Mouse (Mus musculus) hindbrain, embryonic 11.5 days (tissue): ENCODE measurements around the gene Ncapd2. TPM values are rescaled to one million over a fixed set of nuclear protein-coding genes. Genes with fewer than 3 reads are reported as not detected.

ENCODE experiments used
- ATAC-seq: fragments of 200-750 bp; cut with Nextera tagmentation; 2 replicates; pipeline ENCODE4 v1.8.0; 2017; ENCODE audit warnings: mild to moderate bottlenecking, moderate TSS enrichment, moderate library complexity; ENCODE audit not compliant: low FRiP score
- DNase-seq: peaks from one replicate; pipeline ENCODE4 v3.0.0-alpha.2; 2015; ENCODE audit warnings: low spot score
- H3K27ac ChIP-seq: fragments of 300-500 bp; sonication (generic); 2 replicates; pipeline ENCODE4 v1.5.1; 2014; ENCODE audit warnings: mild to moderate bottlenecking, low read depth, low read length
- H3K27me3 ChIP-seq: fragments of 300-500 bp; sonication (generic); 2 replicates; pipeline ENCODE4 v1.6.1; 2014; ENCODE audit warnings: mild to moderate bottlenecking, low read length, moderate library complexity, mixed read lengths; ENCODE audit not compliant: control insufficient read depth, insufficient read depth
- H3K36me3 ChIP-seq: fragments of 300-500 bp; sonication (generic); 2 replicates; pipeline ENCODE4 v1.6.1; 2014; ENCODE audit warnings: mild to moderate bottlenecking, low read length, moderate library complexity, mixed read lengths; ENCODE audit not compliant: control insufficient read depth, insufficient read depth
- H3K4me1 ChIP-seq: fragments of 300-500 bp; sonication (generic); replicated peaks from 2 replicates; pipeline ENCODE4 v1.6.1; 2014; ENCODE audit warnings: low read length, mixed read lengths; ENCODE audit not compliant: control insufficient read depth, insufficient read depth
- H3K4me2 ChIP-seq: fragments of 300-500 bp; sonication (generic); replicated peaks from 2 replicates; pipeline ENCODE4 v1.6.1; 2014; ENCODE audit warnings: mild to moderate bottlenecking, low read depth, low read length
- H3K4me3 ChIP-seq: fragments of 300-500 bp; sonication (generic); 2 replicates; pipeline ENCODE4 v1.5.1; 2014; ENCODE audit warnings: low read depth, low read length
- H3K9ac ChIP-seq: fragments of 300-500 bp; sonication (generic); 2 replicates; pipeline ENCODE4 v1.6.1; 2014; ENCODE audit warnings: low read depth, low read length
- H3K9me3 ChIP-seq: fragments of 300-500 bp; sonication (generic); 2 replicates; pipeline ENCODE4 v1.6.1; 2016; ENCODE audit warnings: low read length; ENCODE audit not compliant: control insufficient read depth
- WGBS: fragments of 180-500 bp; shearing (Covaris S2); extraction: QIAGEN DNeasy Blood & Tissue Kit; methylation state at CpG from one replicate; pipeline ENCODE4 v1.1.7; 2014; 5-methylcytosine and 5-hydroxymethylcytosine counted together
- polyA plus RNA-seq: library from polyadenylated mRNA; unstranded; fragments of >200 nt; fragmentation: Nextera tagmentation; extraction: Ambion mirVana; gene quantifications from 2 replicates; pipeline ENCODE4 v1.2.1, GENCODE M21; 2014

Gene Ncapd2
- polyA plus RNA-seq, 1 experiment from 2014 or later = 110 TPM

- 84% methylated on average over 5 of the region's 5 CpGs for WGBS
- Histone ChIP-seq H3K27me3 (no peaks in the 10 kb centered on the region), H3K9me3 (no peaks in the 10 kb centered on the region), H3K9ac (no peak overlapping the region), H3K4me1 (no peaks in the 10 kb centered on the region), H3K4me3 (no peak overlapping the region), H3K36me3 (peaks cover 31% of the 10 kb centered on the region), H3K4me2 (no peak overlapping the region), H3K27ac (no peak overlapping the region)
- no peak for ATAC-seq
- DNase-seq = no peak
Measured at GRCm38 (mm10) chr6:125182133-125182532, 9.4 kb downstream of the Ncapd2 start.

- ATAC-seq = no peak
- no peak for DNase-seq
- H3K4me1 ChIP-seq = no peaks in the 10 kb centered on the region
- no peaks in the 10 kb centered on the region for H3K27me3 ChIP-seq
- no peak overlapping the region for H3K27ac ChIP-seq
- H3K4me2 ChIP-seq = no peak overlapping the region
- H3K9me3 ChIP-seq = no peaks in the 10 kb centered on the region
- H3K4me3 ChIP-seq = no peak overlapping the region
- peaks cover 29% of the 10 kb centered on the region for H3K36me3 ChIP-seq
- WGBS = 97% methylated on average over 7 of the region's 7 CpGs
- H3K9ac ChIP-seq = no peak overlapping the region
Measured at GRCm38 (mm10) chr6:125179601-125180000, 11.9 kb downstream of the Ncapd2 start.

GRCm38 (mm10) chr6:125175469-125175868, 16.0 kb downstream of the Ncapd2 start:
- Histone ChIP-seq H3K4me2 (no peak overlapping the region), H3K4me1 (no peaks in the 10 kb centered on the region), H3K27ac (no peak overlapping the region), H3K36me3 (peaks cover 38% of the 10 kb centered on the region), H3K27me3 (no peaks in the 10 kb centered on the region), H3K4me3 (no peak overlapping the region), H3K9me3 (no peaks in the 10 kb centered on the region), H3K9ac (no peak overlapping the region)
- WGBS = 91% methylated on average over 5 of the region's 5 CpGs
- ATAC-seq (no peak), DNase-seq (no peak)

GRCm38 (mm10) chr6:125173256-125173655, 18.2 kb downstream of the Ncapd2 start:
- Histone ChIP-seq H3K9me3 (no peaks in the 10 kb centered on the region), H3K9ac (no peak overlapping the region), H3K27ac (no peak overlapping the region), H3K4me2 (no peak overlapping the region), H3K36me3 (peaks cover 37% of the 10 kb centered on the region), H3K4me1 (no peaks in the 10 kb centered on the region), H3K4me3 (no peak overlapping the region), H3K27me3 (no peaks in the 10 kb centered on the region)
- 96% methylated on average over 7 of the region's 7 CpGs for WGBS
- DNase-seq (no peak), ATAC-seq (no peak)

GRCm38 (mm10) chr6:125172474-125172873, 19.0 kb downstream of the Ncapd2 start:
- H3K36me3 ChIP-seq = peaks cover 41% of the 10 kb centered on the region
- no peak overlapping the region for H3K4me2 ChIP-seq
- no peak overlapping the region for H3K9ac ChIP-seq
- no peaks in the 10 kb centered on the region for H3K27me3 ChIP-seq
- 98% methylated on average over 2 of the region's 2 CpGs for WGBS
- H3K9me3 ChIP-seq = no peaks in the 10 kb centered on the region
- no peak overlapping the region for H3K27ac ChIP-seq
- no peak for ATAC-seq
- no peak for DNase-seq
- H3K4me1 ChIP-seq = 0 out of 2 replicates have a peak, but pooled peaks cover under 1% of the 10 kb centered on the region
- H3K4me3 ChIP-seq = no peak overlapping the region

- Histone ChIP-seq H3K27ac (no peak overlapping the region), H3K4me2 (no peak overlapping the region), H3K9ac (no peak overlapping the region), H3K27me3 (no peaks in the 10 kb centered on the region), H3K36me3 (peaks cover 35% of the 10 kb centered on the region), H3K4me1 (peaks cover 16% of the 10 kb centered on the region), H3K4me3 (no peak overlapping the region), H3K9me3 (no peaks in the 10 kb centered on the region)
- 90% methylated on average over 6 of the region's 6 CpGs for WGBS
- DNase-seq = no peak
- ATAC-seq = no peak
Measured at GRCm38 (mm10) chr6:125170194-125170593, 21.3 kb downstream of the Ncapd2 start.

- Histone ChIP-seq H3K27me3 (no peaks in the 10 kb centered on the region), H3K4me2 (no peak overlapping the region), H3K4me3 (no peak overlapping the region), H3K27ac (no peak overlapping the region), H3K9me3 (no peaks in the 10 kb centered on the region), H3K36me3 (peaks cover 22% of the 10 kb centered on the region), H3K9ac (no peak overlapping the region), H3K4me1 (peaks cover 26% of the 10 kb centered on the region)
- ATAC-seq = no peak
- DNase-seq = no peak
- WGBS = 92% methylated on average over 14 of the region's 14 CpGs
Measured at GRCm38 (mm10) chr6:125168086-125168485, 23.4 kb downstream of the Ncapd2 start.

- Histone ChIP-seq H3K36me3 (peaks cover 17% of the 10 kb centered on the region), H3K27ac (peak overlapping the region; percentile 91), H3K4me3 (peak overlapping the region; percentile 94; the same call in 1 of the 2 replicates), H3K9me3 (no peaks in the 10 kb centered on the region), H3K9ac (peak overlapping the region; percentile 54), H3K4me2 (peak overlapping the region; percentile 95), H3K4me1 (peaks cover 26% of the 10 kb centered on the region), H3K27me3 (no peaks in the 10 kb centered on the region)
- DNase-seq (peak; percentile 51), ATAC-seq (peak; percentile 18; the same call in 1 of the 2 replicates)
- 15% methylated on average over 10 of the region's 10 CpGs for WGBS
Measured at GRCm38 (mm10) chr6:125166861-125167650, 24.4 kb downstream of the Ncapd2 start.
